Mouse (Mus musculus) C2C12 (cell line): Measurements from ENCODE around the gene Ptprn2.

Experiments used
- CEBPB ChIP-seq: IDR thresholded peaks from one replicate; pipeline ENCODE4 v1.6.1; 2011; ENCODE audit warnings: low read depth, mild to moderate bottlenecking, control low read depth, moderate library complexity
- CTCF ChIP-seq: IDR thresholded peaks from one replicate; pipeline ENCODE4 v1.5.1; 2011; ENCODE audit not compliant: control insufficient read depth, insufficient read depth, insufficient read length
- FOSL1 ChIP-seq: IDR thresholded peaks from one replicate; pipeline ENCODE4 v1.8.0; 2011; ENCODE audit warnings: mild to moderate bottlenecking, low read length; ENCODE audit not compliant: poor library complexity, insufficient read depth, severe bottlenecking
- MAX ChIP-seq: IDR thresholded peaks from one replicate; pipeline ENCODE4 v1.6.1; 2011; ENCODE audit warnings: mild to moderate bottlenecking, control low read depth
- MYOG ChIP-seq: IDR thresholded peaks from one replicate; pipeline ENCODE4 v1.6.1; 2011; ENCODE audit not compliant: control insufficient read depth, insufficient read length; ENCODE audit errors: extremely low read depth
- USF1 ChIP-seq: IDR thresholded peaks from one replicate; pipeline ENCODE4 v1.6.1; 2011; ENCODE audit warnings: low read depth, mild to moderate bottlenecking, control low read depth, moderate library complexity

GRCm38 (mm10) chr12:116805129-116805809 lies 319.7 kb downstream of the Ptprn2 start:
- no peak for TF ChIP-seq CTCF
- TF ChIP-seq CEBPB, result no peak
- no peak for TF ChIP-seq FOSL1
- no peak for TF ChIP-seq MYOG
- no peak for TF ChIP-seq USF1
- no peak for TF ChIP-seq MAX
